Mouse (Mus musculus): ENCODE data around the gene 4930556J24Rik. TPM values are rescaled to one million over a fixed set of nuclear protein-coding genes. Genes with fewer than 3 reads are reported as not detected.

4930556J24Rik gene
- polyA plus RNA-seq, 1 experiment, result not detected

GRCm38 (mm10) chr11:3894406-3895281 is 81.9 kb downstream of the 4930556J24Rik start, which contains the start of the genes 4921536K21Rik and Dusp18:
Gene 4921536K21Rik, minus strand, starts transcription at chr11:3895098.
Gene Dusp18, plus strand, starts transcription at chr11:3895240.
- Histone ChIP-seq H3K9me3 (no peaks in the 10 kb centered on the region), H3K4me3 (replicated peaks) (peak within 1 kb of the TSS; percentile 91), H3K27me3 (replicated peaks) (peaks cover 43% of the 10 kb centered on the region), H3K36me3 (replicated peaks; ENCODE audit: low read length) (peaks cover 27% of the 10 kb centered on the region), H3K4me1 (peaks cover 16% of the 10 kb centered on the region)
- TF ChIP-seq FLI1 (IDR thresholded peaks at IDR 0.05; ENCODE audit: low read length) (no peak), GATA1 (IDR thresholded peaks at IDR 0.05; ENCODE audit: borderline replicate concordance, low read length) (peak; percentile 94)

DNA sequence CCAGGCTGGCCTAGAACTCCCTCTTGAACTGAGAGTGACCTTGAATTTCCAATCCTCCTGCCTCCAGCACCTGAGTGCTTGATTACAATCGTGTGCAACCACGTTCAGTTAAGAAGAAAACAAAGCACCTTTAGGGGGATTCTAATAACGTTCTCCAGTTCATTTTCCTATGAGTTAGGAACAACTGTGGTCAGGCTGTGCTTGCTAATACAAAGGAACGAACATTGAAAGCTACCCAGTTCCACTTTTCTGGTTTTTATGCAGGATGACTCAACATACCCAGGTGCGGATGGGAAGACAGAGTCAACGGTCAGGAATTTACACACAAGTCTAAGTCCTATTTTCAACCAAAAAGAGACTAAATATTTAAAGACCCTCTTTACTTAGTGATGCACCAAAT is 82.6 kb downstream of the 4930556J24Rik start:
- peaks cover 16% of the 10 kb centered on the region for H3K4me1 ChIP-seq
- TF ChIP-seq FLI1 (IDR thresholded peaks at IDR 0.05; ENCODE audit: low read length) (no peak), GATA1 (IDR thresholded peaks at IDR 0.05; ENCODE audit: borderline replicate concordance, low read length) (no peak)
- peaks cover 27% of the 10 kb centered on the region for H3K36me3 ChIP-seq (replicated peaks; ENCODE audit: low read length)
- no peak overlapping the region for H3K4me3 ChIP-seq (replicated peaks)
- H3K27me3 ChIP-seq (replicated peaks), result peaks cover 45% of the 10 kb centered on the region
- no peaks in the 10 kb centered on the region for H3K9me3 ChIP-seq

Other genes with a start within 250 kb of the 4930556J24Rik start
- gene Osbp2, start 112.9 kb downstream of the 4930556J24Rik start, polyA plus RNA-seq (2012; ENCODE audit: insufficient read depth, low replicate concordance), result 0.31 and 1.4 TPM in 2 replicates
- 0.15 TPM in 1 of 2 replicates, not detected in the other for gene 4921536K21Rik, start 81.7 kb downstream of the 4930556J24Rik start, polyA plus RNA-seq (2012; ENCODE audit: insufficient read depth, low replicate concordance)
- gene Dusp18, start 81.5 kb downstream of the 4930556J24Rik start, polyA plus RNA-seq (2012; ENCODE audit: insufficient read depth, low replicate concordance), result 0.70 TPM in 1 of 2 replicates, not detected in the other
- 11.8 and 25.3 TPM in 2 replicates for gene Slc35e4, start 62.1 kb downstream of the 4930556J24Rik start, polyA plus RNA-seq (2012; ENCODE audit: insufficient read depth, low replicate concordance)
- 2.7 and 9.7 TPM in 2 replicates for gene Tcn2, start 44.6 kb downstream of the 4930556J24Rik start, polyA plus RNA-seq (2012; ENCODE audit: insufficient read depth, low replicate concordance)
- gene Pes1, start 12.8 kb downstream of the 4930556J24Rik start, polyA plus RNA-seq (2012; ENCODE audit: insufficient read depth, low replicate concordance), result 8.1 and 39.9 TPM in 2 replicates
- gene Gal3st1, start 6.9 kb upstream of the 4930556J24Rik start, polyA plus RNA-seq (2012; ENCODE audit: insufficient read depth, low replicate concordance), result not detected in 2 replicates
- not detected in 2 replicates for gene Sec14l4, start 54.7 kb upstream of the 4930556J24Rik start, polyA plus RNA-seq (2012; ENCODE audit: insufficient read depth, low replicate concordance)
- gene Sec14l3, start 88.1 kb upstream of the 4930556J24Rik start, polyA plus RNA-seq (2012; ENCODE audit: insufficient read depth, low replicate concordance), result not detected in 2 replicates
- 5.1 and 10.8 TPM in 2 replicates for gene Mtfp1, start 118.7 kb upstream of the 4930556J24Rik start, polyA plus RNA-seq (2012; ENCODE audit: insufficient read depth, low replicate concordance)
- gene Sec14l2, start 146.6 kb upstream of the 4930556J24Rik start, polyA plus RNA-seq (2012; ENCODE audit: insufficient read depth, low replicate concordance), result 12.4 and 22.6 TPM in 2 replicates
- gene Rnf215, start 158.4 kb upstream of the 4930556J24Rik start, polyA plus RNA-seq (2012; ENCODE audit: insufficient read depth, low replicate concordance), result 9.1 and 9.7 TPM in 2 replicates
- gene Ccdc157, start 183.5 kb upstream of the 4930556J24Rik start, polyA plus RNA-seq (2012; ENCODE audit: insufficient read depth, low replicate concordance), result 0.56 and 2.1 TPM in 2 replicates
- gene Sf3a1, start 183.6 kb upstream of the 4930556J24Rik start, polyA plus RNA-seq (2012; ENCODE audit: insufficient read depth, low replicate concordance), result 43.3 and 56.7 TPM in 2 replicates
- gene Tbc1d10a, start 210.0 kb upstream of the 4930556J24Rik start, polyA plus RNA-seq (2012; ENCODE audit: insufficient read depth, low replicate concordance), result 8.1 and 15.8 TPM in 2 replicates
- 1.4 TPM in 1 of 2 replicates, not detected in the other for gene Castor1, start 241.4 kb upstream of the 4930556J24Rik start, polyA plus RNA-seq (2012; ENCODE audit: insufficient read depth, low replicate concordance)